Mouse (Mus musculus): ENCODE measurements around the gene Bpifb2. TPM values are rescaled to one million over a fixed set of nuclear protein-coding genes. Genes with fewer than 3 reads are reported as not detected.

Bpifb2 gene
- polyA plus RNA-seq, 1 experiment = not detected

DNA sequence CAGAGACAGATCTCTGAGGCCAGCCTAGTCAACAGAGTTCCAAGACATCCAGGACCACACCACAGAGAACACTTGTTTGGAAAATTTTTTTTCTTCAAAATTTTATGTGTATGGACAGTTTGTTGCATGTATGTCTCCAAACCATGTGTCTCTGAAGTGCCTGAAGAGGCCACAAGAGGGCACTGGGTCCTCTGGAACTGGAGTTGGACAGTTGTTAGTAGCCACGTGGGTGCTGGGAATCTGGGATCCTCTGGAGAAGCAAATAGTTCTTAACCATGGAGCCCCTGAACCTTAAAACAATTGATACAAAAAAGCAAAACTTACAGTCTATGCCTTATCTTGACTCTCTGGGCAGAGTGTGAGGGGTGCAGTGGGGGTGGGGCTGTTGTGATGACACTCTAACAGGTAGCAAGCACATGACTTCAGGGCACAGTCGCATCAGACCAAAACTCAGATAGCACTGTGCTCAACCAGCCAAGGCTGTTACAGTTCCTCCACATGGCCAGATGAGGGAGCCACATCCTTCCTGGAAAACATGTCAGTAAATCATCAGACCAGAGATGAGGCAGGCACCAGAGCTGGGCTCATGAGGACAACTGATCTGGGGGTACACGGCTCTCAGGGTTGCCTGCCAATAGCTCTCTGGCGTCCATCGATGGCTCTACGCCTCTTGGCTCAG, 24.4 kb upstream of the Bpifb2 start:
- Histone ChIP-seq H3K27me3 (replicated peaks; ENCODE audit: control insufficient read depth, insufficient read depth, low read length) (no peaks in the 10 kb centered on the region), H3K4me3 (ENCODE audit: insufficient read depth, low read depth, low read length) (no peak overlapping the region), H3K4me1 (ENCODE audit: control insufficient read depth, insufficient read depth, low read length) (no peaks in the 10 kb centered on the region), H3K27ac (ENCODE audit: insufficient read depth, low read depth, low read length) (no peak overlapping the region), H3K36me3 (ENCODE audit: control insufficient read depth, insufficient read depth, low read length) (no peaks in the 10 kb centered on the region)
- no peak for TF ChIP-seq POLR2A (IDR thresholded peaks at IDR 0.05; ENCODE audit: low read depth, low read length)
- peak; percentile 59 for TF ChIP-seq CTCF (conservative IDR thresholded peaks at IDR 0.05; ENCODE audit: insufficient read depth, insufficient read length, low read depth, low read length)
- 90% methylated on average over 6 of the region's 6 CpGs for WGBS
- DNase-seq = no peak

DNA sequence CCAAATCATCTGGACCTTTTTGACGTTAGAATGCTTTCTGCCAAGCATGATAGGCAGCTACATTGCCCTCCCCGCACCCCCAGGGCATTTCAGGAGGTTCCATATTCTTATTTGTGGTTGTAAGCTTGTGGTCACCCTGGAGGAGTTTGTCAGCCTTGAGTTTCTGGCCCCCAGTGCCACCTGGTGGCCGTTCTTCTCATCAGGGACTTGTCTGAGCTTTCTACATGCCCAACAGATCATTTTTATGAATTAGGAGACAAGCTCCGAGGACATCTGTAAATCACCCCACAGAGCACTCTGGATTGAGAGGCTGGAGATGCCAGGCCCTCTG, 23.9 kb upstream of the Bpifb2 start:
- Histone ChIP-seq H3K36me3 (ENCODE audit: control insufficient read depth, insufficient read depth, low read length) (no peaks in the 10 kb centered on the region), H3K27me3 (replicated peaks; ENCODE audit: control insufficient read depth, insufficient read depth, low read length) (no peaks in the 10 kb centered on the region), H3K4me1 (ENCODE audit: control insufficient read depth, insufficient read depth, low read length) (no peaks in the 10 kb centered on the region), H3K4me3 (ENCODE audit: insufficient read depth, low read depth, low read length) (no peak overlapping the region), H3K27ac (ENCODE audit: insufficient read depth, low read depth, low read length) (no peak overlapping the region)
- peak; percentile 58 for TF ChIP-seq CTCF (conservative IDR thresholded peaks at IDR 0.05; ENCODE audit: insufficient read depth, insufficient read length, low read depth, low read length)
- no peak for TF ChIP-seq POLR2A (IDR thresholded peaks at IDR 0.05; ENCODE audit: low read depth, low read length)
- DNase-seq = peak; percentile 58
- WGBS = 26% methylated on average over 4 of the region's 4 CpGs

DNA sequence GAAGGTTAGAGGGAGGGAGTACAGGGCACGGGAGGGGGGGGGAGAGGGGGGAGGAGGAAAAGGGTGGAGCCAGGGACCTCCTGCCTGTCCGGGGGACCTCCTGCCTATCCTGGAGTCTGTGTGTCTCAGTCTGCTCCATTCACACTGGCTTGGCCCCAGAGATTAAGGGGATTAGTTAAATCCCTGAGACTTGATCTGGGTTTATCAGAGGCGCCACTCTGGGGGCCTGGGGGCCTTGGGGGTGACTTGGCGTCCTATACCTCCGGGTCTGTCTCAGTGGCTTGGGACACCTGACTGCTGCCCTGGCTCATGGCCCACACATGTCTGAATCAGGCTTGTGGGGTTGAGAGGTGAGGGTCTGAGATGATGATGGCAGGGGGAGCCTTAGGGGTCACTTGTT, 21.3 kb upstream of the Bpifb2 start:
- H3K4me3 ChIP-seq (ENCODE audit: insufficient read depth, low read depth, low read length) = no peak overlapping the region
- WGBS = 30% methylated on average over 5 of the region's 5 CpGs
- DNase-seq = no peak
- TF ChIP-seq CTCF (conservative IDR thresholded peaks at IDR 0.05; ENCODE audit: insufficient read depth, insufficient read length, low read depth, low read length) (no peak), POLR2A (IDR thresholded peaks at IDR 0.05; ENCODE audit: low read depth, low read length) (no peak)
- H3K27me3 ChIP-seq (replicated peaks; ENCODE audit: control insufficient read depth, insufficient read depth, low read length) = no peaks in the 10 kb centered on the region
- H3K27ac ChIP-seq (ENCODE audit: insufficient read depth, low read depth, low read length) = no peak overlapping the region
- no peaks in the 10 kb centered on the region for H3K36me3 ChIP-seq (ENCODE audit: control insufficient read depth, insufficient read depth, low read length)
- no peaks in the 10 kb centered on the region for H3K4me1 ChIP-seq (ENCODE audit: control insufficient read depth, insufficient read depth, low read length)

DNA sequence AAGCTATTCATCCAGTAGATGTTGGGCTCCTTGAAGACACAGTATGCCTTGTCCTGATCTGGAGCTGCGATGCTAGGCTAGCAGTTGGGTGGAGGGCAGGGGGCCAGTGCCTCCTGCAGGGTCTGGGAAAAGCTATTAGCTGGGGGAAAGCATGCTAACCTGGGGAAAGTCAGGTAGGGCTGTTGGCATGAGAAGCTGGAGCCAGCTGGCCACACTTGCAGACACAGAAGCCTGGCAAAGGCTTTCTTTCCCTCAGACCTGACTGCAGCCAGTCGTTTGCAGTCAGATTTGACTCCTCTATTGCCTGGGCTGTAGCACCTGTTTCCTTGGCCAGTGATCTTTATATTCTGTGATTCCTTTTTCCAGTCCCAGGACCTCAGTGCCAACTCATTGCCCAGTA, 15.3 kb upstream of the Bpifb2 start:
- Histone ChIP-seq H3K36me3 (ENCODE audit: control insufficient read depth, insufficient read depth, low read length) (no peaks in the 10 kb centered on the region), H3K4me3 (ENCODE audit: insufficient read depth, low read depth, low read length) (no peak overlapping the region), H3K27ac (ENCODE audit: insufficient read depth, low read depth, low read length) (no peak overlapping the region), H3K4me1 (ENCODE audit: control insufficient read depth, insufficient read depth, low read length) (no peaks in the 10 kb centered on the region), H3K27me3 (replicated peaks; ENCODE audit: control insufficient read depth, insufficient read depth, low read length) (no peaks in the 10 kb centered on the region)
- no peak for DNase-seq
- WGBS = 92% methylated on average over 2 of the region's 2 CpGs
- no peak for TF ChIP-seq POLR2A (IDR thresholded peaks at IDR 0.05; ENCODE audit: low read depth, low read length)
- TF ChIP-seq CTCF (conservative IDR thresholded peaks at IDR 0.05; ENCODE audit: insufficient read depth, insufficient read length, low read depth, low read length) = no peak

DNA sequence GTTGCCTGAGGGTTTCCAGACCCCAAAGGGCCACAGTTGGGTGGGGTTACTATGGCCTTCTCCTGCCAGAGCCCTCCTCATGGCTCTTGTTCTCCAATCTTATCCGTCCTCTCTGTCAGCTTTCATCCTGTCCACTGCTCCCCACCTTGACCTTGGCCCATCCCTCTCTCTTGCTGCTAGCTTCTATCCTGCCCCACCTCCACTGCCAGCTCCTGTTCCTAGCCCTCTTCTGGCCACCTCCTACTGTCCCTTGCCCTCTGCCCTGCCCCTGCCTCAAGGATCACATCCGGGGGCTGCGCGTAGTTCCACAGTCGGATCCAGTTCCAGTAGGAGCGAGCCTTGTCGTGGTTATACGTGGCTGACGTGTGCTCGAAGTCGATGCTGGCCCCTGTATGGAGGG, 14.5 kb upstream of the Bpifb2 start:
- no peaks in the 10 kb centered on the region for H3K36me3 ChIP-seq (ENCODE audit: control insufficient read depth, insufficient read depth, low read length)
- H3K27me3 ChIP-seq (replicated peaks; ENCODE audit: control insufficient read depth, insufficient read depth, low read length) = no peaks in the 10 kb centered on the region
- WGBS = 58% methylated on average over 11 of the region's 11 CpGs
- no peak for DNase-seq
- no peak overlapping the region for H3K4me3 ChIP-seq (ENCODE audit: insufficient read depth, low read depth, low read length)
- TF ChIP-seq CTCF (conservative IDR thresholded peaks at IDR 0.05; ENCODE audit: insufficient read depth, insufficient read length, low read depth, low read length) = no peak
- TF ChIP-seq POLR2A (IDR thresholded peaks at IDR 0.05; ENCODE audit: low read depth, low read length) = no peak
- no peaks in the 10 kb centered on the region for H3K4me1 ChIP-seq (ENCODE audit: control insufficient read depth, insufficient read depth, low read length)
- H3K27ac ChIP-seq (ENCODE audit: insufficient read depth, low read depth, low read length) = no peak overlapping the region

DNA sequence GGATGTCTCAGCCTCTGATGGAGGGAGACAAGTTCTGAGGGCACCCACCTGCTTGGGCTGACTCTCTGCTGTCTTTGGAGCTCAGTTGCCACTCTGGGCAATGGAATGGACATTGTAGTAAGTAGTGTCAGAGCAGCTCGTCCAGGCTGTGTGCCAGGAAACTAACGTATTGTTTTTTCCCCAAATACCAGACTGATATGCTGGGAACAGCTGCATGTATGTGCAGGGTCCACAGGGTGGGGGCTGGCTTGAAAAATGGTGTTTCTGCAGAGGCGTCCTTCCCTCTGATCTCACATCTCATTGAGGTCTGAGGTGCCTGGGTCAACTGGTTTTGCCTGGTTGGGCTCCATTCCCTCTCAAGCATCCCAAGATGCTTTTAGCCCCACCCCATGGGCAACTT, 14.1 kb upstream of the Bpifb2 start:
- Histone ChIP-seq H3K36me3 (ENCODE audit: control insufficient read depth, insufficient read depth, low read length) (no peaks in the 10 kb centered on the region), H3K4me1 (ENCODE audit: control insufficient read depth, insufficient read depth, low read length) (no peaks in the 10 kb centered on the region), H3K27me3 (replicated peaks; ENCODE audit: control insufficient read depth, insufficient read depth, low read length) (no peaks in the 10 kb centered on the region), H3K27ac (ENCODE audit: insufficient read depth, low read depth, low read length) (no peak overlapping the region), H3K4me3 (ENCODE audit: insufficient read depth, low read depth, low read length) (no peak overlapping the region)
- no peak for TF ChIP-seq POLR2A (IDR thresholded peaks at IDR 0.05; ENCODE audit: low read depth, low read length)
- no peak for TF ChIP-seq CTCF (conservative IDR thresholded peaks at IDR 0.05; ENCODE audit: insufficient read depth, insufficient read length, low read depth, low read length)
- 57% methylated on average over 3 of the region's 3 CpGs for WGBS
- DNase-seq = no peak

DNA sequence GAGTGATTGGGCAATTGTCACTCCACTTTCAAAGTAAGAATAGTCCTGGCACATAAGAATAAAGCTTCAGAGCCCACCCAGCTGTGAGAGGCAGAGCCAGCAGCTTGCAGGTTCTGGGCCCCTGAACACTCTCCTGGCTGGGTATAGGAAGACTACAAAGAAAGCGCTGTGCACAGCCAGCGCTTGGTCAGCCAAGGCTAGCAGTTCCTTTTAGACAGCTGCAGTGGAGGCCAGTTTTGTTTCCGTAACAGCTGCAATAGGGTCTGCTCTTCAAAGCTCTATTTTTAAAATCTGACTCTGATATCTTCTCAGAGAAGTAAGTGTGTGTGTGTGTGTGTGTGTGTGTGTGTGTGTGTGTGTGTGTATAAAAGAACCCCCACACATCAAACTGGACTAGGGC, 12.9 kb upstream of the Bpifb2 start:
- H3K4me1 ChIP-seq (ENCODE audit: control insufficient read depth, insufficient read depth, low read length) = no peaks in the 10 kb centered on the region
- H3K36me3 ChIP-seq (ENCODE audit: control insufficient read depth, insufficient read depth, low read length) = no peaks in the 10 kb centered on the region
- 69% methylated on average over 3 of the region's 3 CpGs for WGBS
- no peaks in the 10 kb centered on the region for H3K27me3 ChIP-seq (replicated peaks; ENCODE audit: control insufficient read depth, insufficient read depth, low read length)
- no peak for TF ChIP-seq CTCF (conservative IDR thresholded peaks at IDR 0.05; ENCODE audit: insufficient read depth, insufficient read length, low read depth, low read length)
- TF ChIP-seq POLR2A (IDR thresholded peaks at IDR 0.05; ENCODE audit: low read depth, low read length) = no peak
- DNase-seq = no peak
- no peak overlapping the region for H3K27ac ChIP-seq (ENCODE audit: insufficient read depth, low read depth, low read length)
- no peak overlapping the region for H3K4me3 ChIP-seq (ENCODE audit: insufficient read depth, low read depth, low read length)
